Mouse (Mus musculus) cerebellum, adult 8-10 months (tissue): Measurements from ENCODE around the gene Cd84.

Source experiments
- DNase-seq: peaks from one replicate; pipeline ENCODE4 v3.0.0; 2022

Cd84 gene

DNA sequence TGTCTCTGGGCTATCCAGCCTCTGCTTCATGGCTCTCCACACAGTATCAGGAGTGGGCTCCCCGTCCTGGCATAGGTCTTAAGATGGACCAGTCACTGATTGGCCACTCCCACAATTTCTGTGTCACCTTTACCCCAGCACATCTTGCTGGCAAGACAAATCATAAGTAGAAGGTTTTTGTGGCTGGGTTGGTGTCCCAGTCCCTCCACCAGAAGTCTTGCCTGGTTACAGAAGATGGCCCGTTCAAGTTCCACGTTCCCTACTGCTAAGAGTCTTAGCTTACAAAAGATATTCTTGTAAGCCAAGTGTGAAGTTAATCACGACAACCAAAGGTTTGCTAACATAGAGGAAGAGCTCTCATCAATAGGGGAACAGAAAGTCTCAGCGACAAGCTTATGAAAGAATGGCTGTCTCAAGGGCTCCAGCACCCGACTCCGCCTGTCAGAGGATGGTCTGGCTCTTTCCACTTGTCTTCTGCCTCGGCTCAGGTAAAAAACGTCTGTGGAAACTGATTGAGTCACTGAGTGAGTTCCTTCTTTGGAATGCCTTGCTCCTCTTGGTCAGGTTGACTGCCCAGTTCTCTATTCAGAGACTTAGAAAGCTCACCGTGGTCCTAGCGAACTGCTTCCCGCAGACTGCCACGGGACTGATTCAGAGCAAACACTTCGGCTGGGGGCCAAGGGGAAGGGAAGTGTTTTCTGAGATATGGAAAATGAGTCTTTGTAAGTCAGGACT lies 78.0 kb downstream of the Cd84 start, which contains the start of gene Slamf6:
Slamf6 (plus strand) TSS at position 211 of the 735 bp plus-strand sequence.
- DNase-seq: no peak

DNA sequence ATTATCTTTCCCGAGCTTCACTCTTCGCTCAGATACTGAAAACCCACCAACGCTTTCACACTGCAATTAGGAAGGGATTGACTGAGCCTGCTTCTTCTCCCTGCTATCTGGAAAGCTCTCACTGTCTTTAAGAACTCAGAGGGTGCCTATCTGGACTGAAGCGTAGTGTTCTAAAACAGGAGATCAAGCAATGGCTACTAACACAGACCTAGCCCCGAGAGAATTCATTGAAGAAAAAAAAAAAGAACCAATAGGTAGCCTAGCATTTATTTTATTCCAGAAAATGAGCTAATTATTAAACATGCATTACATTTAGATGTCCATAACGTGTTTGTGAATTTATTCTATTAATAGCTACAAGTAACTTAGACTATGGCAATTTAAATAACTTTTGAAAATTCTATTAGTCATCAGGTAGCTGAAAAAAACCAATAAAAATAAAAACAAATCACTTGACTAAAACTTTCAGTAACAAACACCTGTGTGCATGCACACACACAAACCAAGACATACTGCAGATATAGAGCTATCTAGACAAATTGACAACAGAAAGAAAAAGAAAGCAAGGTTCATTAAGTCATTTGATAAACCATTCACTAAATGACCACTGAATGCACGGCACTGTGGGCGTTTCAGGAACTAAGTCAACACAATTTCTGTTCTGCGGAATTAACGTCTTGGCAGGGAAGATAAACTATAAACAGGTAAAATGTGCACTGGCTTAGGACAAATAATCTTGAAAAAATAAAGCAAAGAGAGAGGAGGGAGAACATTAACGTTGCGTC lies 78.8 kb downstream of the Cd84 start:
- DNase-seq: no peak

- DNase-seq: no peak
Measured at GRCm38 (mm10) chr1:171919193-171919592, 79.7 kb downstream of the Cd84 start.

DNA sequence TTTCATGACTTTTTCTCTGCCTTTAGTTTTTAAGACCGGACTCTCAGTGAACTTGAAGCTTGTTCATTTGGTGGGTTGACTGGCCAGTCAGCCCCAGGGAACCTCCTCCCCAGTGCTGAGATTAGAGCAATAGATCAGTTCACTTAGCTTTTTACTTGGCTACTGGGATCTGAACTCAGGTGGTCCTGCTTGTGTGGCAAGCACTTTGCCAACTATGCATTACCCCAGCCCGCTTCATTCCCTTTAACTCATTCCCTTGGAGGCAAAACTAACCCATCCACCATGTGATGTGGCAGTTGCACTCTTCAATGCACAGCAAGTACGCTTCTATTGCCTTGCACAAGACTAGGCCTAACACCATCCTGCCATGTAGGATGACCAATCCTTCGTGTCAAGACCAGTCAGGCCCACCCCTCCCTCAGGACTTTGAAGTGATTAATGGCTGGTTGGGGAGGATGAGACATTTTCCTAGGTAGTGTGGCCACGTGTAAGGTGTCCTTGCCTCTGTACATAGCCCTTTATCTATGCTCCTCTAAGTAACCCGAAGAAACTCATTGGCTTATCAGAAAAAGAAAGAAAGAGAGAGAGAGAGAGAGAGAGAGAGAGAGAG lies 80.5 kb downstream of the Cd84 start:
- no peak for DNase-seq

DNA sequence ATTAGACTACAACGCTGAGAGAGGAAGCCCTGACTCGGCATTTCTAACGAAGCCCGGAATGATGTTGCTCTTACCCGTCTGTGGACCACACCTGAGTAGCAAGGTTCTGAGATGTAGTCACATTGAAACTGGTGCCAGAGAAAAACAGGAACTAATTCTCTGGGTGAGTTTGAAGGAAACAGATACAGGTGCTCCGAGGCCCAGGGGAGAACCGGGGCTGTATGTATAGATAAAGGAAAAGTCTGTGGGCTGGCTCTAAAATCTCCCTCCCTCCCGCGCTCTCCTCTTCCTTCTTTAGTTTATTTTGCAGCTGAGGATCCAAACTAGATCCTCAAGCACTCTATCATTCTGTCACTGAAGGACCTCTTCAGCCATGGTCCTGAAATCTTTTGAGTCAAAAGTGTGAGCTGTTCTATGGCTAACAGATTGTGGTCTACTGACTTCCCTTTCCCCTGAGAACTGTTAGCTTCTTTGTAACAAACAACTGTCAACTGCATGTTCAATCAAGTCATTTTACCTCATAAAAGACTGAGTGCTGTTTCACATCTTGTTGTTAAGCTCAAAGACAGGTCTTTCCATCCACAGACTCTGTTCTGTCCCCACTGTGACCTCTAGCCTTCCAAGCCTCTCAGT lies 81.6 kb downstream of the Cd84 start:
- no peak for DNase-seq

DNA sequence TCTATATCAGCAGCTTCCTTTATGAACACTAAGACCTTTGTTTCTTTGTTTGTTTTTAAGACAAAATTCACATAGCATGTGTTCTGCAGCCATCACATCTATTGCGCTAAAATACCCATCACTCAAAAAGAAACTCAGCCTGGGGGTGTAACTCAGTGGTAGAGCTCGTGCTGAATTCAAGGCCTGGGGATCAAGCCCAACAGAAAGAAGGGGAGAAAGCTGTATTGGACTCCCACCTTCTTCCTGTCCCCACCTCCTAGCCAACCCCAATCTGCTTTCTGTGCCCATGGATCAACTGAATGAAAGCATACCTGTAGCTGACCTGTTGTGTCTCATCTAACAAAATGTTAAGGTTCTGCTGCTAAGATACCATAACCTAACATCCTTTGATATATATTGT lies 82.1 kb downstream of the Cd84 start:
- no peak for DNase-seq

GRCm38 (mm10) chr1:171922844-171923243 lies 83.3 kb downstream of the Cd84 start:
- DNase-seq: no peak

DNA sequence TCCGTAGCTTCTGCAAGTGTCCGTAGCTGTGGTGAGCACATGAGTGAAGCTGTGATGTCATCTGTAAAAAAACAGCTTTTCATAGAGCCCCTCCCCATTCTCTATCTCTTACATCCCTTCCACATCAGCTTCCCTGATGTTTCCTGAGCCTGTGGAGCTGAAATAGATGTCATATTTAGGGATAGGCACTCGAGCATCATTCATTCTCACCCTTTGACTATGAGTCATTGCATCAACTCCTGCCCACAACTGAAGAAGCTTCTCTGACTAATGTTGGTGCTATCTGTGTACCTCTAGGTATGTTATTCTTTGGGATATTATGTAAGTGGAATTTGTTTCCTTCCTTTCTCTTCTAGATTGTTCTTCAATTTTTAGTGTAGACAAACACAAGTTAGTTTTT lies 85.4 kb downstream of the Cd84 start:
- no peak for DNase-seq

DNA sequence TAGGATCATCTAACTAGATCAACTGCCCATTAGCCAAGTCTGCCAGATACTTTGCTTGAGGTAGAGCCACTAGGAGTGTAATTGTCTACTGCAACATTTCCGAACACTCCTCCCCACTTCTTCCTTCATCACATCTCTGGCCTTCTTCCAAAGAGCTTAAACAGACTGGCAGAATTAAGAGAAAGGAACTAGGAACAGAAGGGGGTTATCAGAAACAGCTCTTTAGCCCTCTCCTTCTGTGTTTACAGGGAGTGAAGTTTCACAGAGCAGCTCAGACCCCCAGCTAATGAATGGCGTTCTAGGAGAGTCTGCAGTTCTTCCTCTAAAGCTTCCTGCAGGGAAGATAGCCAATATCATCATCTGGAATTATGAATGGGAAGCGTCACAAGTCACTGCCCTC lies 94.4 kb downstream of the Cd84 start:
- no peak for DNase-seq

DNA sequence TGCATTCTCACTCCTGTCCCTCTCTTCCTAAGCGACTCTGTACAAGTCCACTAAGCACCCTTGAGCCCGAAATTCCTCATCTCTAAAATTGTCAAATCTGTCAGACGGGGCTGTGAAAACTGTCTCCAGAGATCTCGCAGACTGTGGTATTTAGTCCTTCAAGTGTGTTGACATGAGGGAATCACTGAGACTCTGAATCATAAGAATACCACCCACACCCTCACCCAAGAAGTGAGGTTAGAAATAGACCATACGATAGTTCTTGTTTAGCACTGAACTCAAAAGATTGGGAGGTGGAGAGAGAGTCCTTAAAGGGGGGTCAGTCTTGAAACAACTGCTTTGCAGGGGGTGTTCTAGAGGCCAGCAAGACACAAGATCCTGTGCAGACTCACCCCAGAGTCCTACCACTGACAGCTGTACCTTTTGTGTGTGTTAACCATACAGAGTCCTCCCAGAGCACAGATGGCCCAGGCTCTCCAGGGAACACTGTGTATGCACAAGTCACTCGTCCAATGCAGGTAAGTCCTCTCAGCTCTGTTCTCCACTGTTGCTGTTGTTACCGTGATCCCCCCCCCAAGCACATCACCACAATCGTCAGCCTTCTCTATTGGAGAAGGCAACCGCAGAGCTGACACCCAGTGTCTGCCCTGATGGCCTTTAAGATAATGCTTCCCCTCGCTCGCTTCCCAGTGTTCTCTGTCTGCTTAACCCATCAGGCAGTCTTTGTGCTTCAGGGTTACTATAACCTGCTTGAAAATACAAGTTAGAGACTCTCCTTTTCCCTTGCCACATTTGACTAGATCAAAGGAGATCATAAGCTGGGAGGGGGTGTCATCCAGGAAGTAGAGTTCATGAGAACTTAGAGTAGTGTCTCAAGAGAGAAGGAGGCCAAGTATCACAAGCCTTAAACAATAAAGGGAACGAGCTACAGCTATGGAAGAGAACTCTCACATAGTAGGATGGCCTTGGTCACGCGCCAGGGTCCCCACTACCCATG lies 99.8 kb downstream of the Cd84 start:
- no peak for DNase-seq
